Mouse (Mus musculus) cerebral cortex, adult 2 months (tissue): ENCODE measurements around the gene Hpd.

Source experiments
- WGBS: fragments of 180-500 bp; shearing (Covaris S2); methylation state at CpG from one replicate; pipeline ENCODE4 v1.1.7; 2018; 5-methylcytosine and 5-hydroxymethylcytosine counted together

The Hpd gene

DNA sequence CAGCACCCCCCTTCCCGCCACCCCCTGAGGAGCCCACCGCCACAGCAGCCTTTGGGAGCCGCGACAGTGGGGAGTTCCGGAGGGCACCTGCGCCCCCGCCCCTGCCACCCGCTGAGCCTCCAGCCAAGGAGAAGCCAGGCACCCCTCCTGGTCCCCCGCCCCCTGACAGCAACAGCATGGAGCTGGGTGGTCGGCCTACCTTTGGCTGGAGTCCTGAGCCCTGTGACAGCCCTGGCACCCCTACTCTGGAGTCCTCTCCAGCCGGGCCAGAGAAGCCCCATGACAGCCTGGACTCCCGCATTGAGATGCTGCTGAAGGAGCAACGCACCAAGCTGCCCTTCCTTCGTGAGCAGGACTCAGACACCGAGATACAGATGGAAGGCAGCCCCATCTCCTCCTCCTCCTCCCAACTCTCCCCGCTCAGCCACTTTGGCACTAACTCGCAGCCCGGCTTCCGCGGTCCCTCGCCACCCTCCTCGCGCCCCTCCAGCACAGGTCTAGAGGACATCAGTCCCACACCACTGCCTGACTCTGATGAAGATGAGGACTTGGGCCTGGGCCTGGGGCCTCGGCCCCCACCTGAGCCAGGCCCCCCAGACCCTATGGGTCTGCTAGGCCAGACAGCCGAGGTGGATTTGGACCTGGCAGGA, 34.3 kb downstream of the Hpd start:
- WGBS = 57% methylated on average over 25 of the region's 25 CpGs

DNA sequence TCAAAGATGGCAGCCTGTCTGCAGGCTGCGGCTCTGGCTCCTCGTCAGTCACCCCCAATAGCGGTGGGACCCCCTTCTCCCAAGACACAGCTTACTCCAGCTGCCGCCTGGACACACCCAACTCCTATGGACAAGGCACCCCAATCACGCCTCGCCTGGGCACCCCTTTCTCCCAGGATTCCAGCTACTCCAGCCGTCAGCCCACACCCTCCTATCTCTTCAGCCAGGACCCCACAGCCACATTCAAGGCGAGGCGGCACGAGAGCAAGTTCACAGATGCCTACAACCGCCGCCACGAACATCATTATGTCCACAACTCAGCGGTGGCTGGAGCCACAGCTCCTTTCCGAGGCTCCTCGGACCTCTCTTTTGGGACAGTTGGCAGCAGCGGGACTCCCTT, 35.0 kb downstream of the Hpd start:
- WGBS = 78% methylated on average over 17 of the region's 17 CpGs

- 87% methylated on average over 11 of the region's 11 CpGs for WGBS
Measured at GRCm38 (mm10) chr5:123146357-123146756, 36.2 kb downstream of the Hpd start.

DNA sequence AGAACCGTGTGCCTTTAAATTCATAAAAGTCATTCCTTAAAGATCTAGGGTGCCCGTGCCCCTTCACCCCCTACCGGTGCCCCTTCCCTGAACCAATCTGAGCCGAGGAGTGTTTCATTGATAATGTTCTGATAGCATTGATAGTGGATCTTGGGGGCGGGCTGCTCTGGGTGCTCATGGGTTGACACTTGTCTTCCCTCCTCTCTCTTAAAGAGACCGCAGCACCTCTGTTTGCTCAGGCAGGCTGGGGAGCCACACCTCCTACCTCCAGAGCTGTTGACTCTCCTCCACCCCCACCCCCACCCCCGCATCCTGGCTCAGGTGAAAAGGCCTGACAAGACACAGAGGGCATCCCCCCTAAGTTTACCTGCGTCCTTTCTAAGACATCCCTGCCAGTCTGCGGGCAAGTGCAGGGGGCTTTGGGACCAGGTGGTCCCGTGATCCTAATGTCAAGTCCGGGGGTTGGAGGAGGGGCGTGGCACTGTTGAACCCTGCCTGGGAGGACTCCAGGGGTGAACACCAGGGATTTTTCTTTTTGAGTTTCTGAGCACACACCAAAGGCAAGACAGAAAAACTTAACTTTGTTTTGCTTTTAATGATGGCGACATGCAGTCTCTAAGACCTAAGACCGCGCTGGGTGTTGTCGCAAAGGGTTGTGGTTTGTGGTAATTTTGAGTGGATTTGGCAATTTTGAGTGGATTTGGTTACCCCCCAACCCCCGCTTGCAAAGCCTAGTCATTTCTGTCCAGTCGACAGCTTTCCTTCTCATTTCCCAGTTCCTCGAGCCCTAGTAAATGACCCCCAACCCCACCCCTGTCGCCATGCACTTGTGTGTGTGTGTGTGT, 37.6 kb downstream of the Hpd start:
- 45% methylated on average over 20 of the region's 20 CpGs for WGBS

- 6% methylated on average over 17 of the region's 17 CpGs for WGBS
Measured at GRCm38 (mm10) chr5:123143971-123144745, 38.4 kb downstream of the Hpd start.

DNA sequence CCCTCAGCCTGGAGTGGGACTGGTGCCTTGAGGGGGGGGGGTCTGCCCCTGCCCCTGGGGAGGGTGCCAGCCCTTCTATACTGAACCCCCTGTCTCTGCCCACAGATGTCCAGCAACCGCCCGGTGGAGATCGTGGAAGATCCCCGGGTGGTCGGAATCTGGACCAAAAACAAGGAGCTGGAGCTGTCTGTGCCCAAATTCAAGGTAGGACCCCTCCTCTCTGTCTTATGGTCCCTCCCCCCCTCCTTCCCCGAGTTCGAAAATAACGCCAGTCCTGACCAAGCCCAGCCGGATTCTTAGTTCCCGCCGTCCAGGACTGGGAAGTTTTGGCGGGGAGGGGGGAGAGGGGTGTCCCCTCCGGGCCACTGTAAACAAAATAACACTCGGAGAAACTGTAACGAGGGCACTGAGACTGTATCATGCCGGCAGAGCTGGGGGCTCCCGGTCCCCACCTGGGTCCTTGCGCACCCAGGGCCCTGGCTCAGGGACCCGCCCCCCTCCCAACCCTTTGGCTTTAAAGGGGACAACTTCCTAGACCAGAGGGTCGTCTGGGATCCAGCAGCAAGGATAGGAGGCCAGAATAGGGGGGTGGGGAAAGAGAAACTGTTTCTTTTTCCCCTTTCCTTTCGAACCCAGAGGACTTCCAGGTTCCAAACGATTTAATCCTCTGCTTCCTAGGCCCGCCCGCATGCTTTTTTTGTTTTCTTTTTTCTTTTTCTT, 39.1 kb downstream of the Hpd start:
- WGBS = 2% methylated on average over 24 of the region's 24 CpGs

- under 1% methylated on average over 86 of the region's 103 CpGs for WGBS
Measured at GRCm38 (mm10) chr5:123142161-123143157, 40.1 kb downstream of the Hpd start, which contains the start of gene Setd1b. Setd1b (plus strand) TSS chr5:123142193.

DNA sequence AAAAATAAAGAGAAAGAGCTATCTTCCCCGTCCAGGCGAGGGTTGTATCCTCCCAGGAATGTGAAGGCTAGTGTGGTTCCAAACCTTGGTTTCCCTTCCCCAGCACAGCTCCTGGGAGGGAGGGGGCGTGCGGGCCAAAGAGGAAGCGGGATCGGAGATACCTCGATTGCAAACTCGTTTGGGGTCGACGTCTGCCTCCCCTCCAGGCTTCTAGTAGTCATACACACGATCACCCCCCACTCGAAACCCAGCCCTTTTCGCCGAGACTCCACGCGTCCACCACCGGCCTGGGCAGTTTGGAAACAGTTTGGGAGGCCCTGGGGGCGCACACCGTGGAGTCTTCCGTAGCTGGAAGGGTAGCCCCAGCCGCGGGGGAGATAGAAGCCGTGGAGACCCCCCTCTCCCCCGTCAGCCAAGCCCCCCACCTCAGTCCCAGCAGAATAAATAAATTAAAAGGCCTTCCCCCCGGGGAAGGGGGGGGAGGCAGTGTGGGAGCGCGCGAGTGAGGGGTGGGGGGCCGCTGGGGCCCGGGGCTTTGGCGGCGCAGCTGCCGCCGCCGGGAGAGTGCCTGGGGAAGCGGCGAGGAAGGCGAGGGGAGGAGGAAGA, 40.9 kb downstream of the Hpd start:
- under 1% methylated on average over 36 of the region's 38 CpGs for WGBS

- under 1% methylated on average over 31 of the region's 31 CpGs for WGBS
Measured at GRCm38 (mm10) chr5:123140694-123141554, 41.6 kb downstream of the Hpd start.

DNA sequence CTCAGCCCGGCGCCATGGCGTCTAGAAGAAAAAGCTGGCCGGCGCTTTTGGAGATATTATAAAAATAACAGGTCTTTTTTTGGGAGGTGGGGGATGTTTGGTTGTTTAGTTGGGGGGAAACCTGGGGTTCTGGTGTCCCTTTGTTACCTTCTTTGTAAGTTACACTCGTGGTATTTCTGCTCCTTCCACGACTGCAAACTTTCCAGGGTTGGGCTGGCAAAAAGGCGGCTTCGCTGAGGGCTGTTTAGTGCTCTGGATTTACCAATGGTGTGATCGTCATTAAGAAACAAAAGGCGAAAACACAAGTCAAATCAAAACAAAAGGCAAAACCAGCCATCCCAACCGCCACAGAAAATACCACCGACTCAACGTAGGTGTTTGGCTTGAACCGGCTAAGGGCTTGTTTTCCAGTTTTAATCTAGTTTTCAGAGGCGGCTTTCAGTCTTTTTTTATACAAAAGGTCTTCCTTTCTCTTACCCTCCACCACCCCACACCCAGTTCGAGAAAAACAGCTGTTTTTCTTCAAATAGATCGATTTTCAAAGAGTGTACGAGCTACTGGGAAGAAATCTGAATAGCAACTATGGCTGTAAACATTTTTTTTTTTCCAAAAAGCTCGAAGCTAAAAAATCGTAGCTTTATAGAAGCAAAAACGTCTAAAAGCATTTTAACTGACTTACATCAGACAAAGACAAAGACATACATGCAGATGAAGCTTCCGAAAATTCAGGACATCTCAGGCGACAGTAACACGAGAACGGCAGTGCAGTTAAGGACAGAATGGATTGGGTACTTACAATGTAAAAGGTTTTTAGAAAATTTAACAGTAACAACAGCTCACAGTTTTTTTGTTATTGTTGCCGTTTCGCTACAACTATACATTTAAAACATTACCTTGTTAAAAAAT, 42.6 kb downstream of the Hpd start:
- under 1% methylated on average over 28 of the region's 28 CpGs for WGBS

DNA sequence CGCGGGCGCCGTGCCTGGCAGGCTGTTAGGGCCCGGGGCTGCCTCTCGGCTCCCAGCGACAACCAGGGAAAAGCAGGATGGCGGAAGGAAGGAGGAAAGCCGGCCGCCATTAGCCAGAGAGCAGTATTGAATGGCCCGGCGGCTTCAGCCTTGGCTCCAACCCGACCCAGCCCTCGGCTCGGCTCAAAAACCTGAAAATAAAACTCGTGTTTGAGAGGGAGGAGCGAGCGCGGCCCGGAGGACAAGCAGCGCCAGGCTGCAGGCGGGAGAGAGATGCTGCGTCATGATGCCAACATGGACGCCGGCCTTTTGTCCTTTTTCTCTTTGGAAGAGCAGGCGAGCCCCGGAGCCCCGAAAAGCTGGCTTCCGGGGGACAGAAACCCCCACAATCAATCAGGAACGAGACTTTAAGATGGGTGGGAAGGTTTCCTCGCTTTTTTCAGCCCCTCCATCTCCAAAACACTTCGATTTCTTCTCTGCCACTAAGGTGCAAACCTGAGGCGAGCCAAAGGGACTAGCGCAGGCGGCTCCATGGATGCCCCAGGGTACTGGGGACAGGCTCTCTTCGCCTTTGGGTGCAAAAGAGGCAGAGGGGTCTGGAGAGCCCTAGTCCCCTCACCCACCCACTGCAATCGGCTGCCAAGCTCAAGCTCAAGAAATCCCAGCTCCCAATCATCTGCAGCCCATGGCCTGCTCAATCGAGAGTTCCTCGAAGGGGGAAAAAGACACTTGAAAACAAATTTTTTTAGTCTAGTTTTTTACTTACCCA, 43.4 kb downstream of the Hpd start:
- WGBS = 1% methylated on average over 39 of the region's 39 CpGs

DNA sequence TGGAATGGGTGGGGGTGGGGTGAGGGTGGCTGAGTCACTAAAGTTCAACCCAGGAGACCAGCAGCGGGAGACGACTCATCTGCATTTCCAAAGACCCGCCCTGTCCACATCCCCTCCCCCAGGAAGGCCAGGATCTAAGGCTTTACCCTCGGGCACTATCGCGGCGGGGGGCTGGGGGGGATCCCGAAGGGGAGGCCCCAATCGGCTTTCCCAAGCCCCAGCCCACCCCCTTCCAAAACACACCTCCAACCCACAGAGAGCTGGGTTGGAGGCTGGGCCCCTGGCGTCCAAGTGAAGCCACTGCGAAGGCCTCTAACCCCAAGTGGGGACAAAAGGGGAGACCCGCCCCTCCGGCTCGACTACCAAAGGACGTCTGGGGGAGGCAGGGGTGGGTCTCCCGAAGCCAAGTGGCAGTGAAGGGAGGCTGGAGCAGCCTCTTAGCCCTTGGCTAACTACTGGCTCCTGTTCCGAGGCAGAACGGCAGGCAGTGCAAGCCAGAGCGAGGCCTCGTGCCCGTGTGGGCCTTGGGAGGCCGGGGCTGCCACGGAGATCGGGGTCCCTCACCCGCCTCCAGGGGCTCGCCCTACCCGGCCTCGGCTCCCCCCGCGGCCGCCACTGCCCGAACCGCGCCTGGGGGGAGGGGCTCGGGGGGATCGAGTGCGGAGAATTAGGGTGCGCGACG, 44.2 kb downstream of the Hpd start:
- under 1% methylated on average over 40 of the region's 40 CpGs for WGBS

- 7% methylated on average over 6 of the region's 6 CpGs for WGBS
Measured at GRCm38 (mm10) chr5:123137910-123138229, 44.7 kb downstream of the Hpd start.

GRCm38 (mm10) chr5:123137044-123137909, 45.2 kb downstream of the Hpd start:
- 5% methylated on average over 20 of the region's 20 CpGs for WGBS

- WGBS = 2% methylated on average over 13 of the region's 13 CpGs
Measured at GRCm38 (mm10) chr5:123136361-123137043, 46.0 kb downstream of the Hpd start.
